In genomic region chr12:73045724-73046606, GRCm38 (mm10) we compare ENCODE assay signal across 7 mouse cellular contexts. TPM values are rescaled to one million over a fixed set of nuclear protein-coding genes. Genes with fewer than 3 reads are reported as not detected.
DNase-seq lines count a peak whose midpoint lies in the region; ATAC-seq and TF ChIP-seq lines count a peak whose summit lies in the region.

No protein-coding gene starts in this region.

- no peaks in the 10 kb centered on the region for H3K36me3 ChIP-seq in heart, embryonic 13.5 days
- no peaks in the 10 kb centered on the region for H3K36me3 ChIP-seq in limb, embryonic 14.5 days (ENCODE audit: control insufficient read depth, insufficient read depth, low read length)
- H3K36me3 ChIP-seq in stomach, embryonic 15.5 days: no peaks in the 10 kb centered on the region

- H3K27ac ChIP-seq in heart, embryonic 13.5 days (replicated peaks): no peak overlapping the region
- peak overlapping the region; percentile 81 for H3K27ac ChIP-seq in limb, embryonic 14.5 days (replicated peaks; ENCODE audit: low read depth, low read length)
- H3K27ac ChIP-seq in stomach, embryonic 15.5 days: no peak overlapping the region

- H3K4me2 ChIP-seq in heart, embryonic 13.5 days: peak overlapping the region; percentile 87
- H3K4me2 ChIP-seq in limb, embryonic 14.5 days (replicated peaks; ENCODE audit: low read depth, low read length, severe bottlenecking): peak overlapping the region; percentile 76
- H3K4me2 ChIP-seq in stomach, embryonic 15.5 days: peak overlapping the region; percentile 87

- ATAC-seq in heart, embryonic 13.5 days (ENCODE audit: extremely low read depth, insufficient number of reproducible peaks, low FRiP score, low TSS enrichment): 0 out of 2 replicates have a peak, but pooled peaks have one; percentile 28
- ATAC-seq in limb, embryonic 14.5 days (ENCODE audit: low FRiP score, low read depth): no peak; the same call in 1 of the 2 replicates
- no peak for ATAC-seq in stomach, embryonic 15.5 days (ENCODE audit: insufficient read depth, low FRiP score, low read depth)

- H3K4me1 ChIP-seq in heart, embryonic 13.5 days: peaks cover 22% of the 10 kb centered on the region
- H3K4me1 ChIP-seq in limb, embryonic 14.5 days (ENCODE audit: control insufficient read depth, insufficient read depth, low read length): no peaks in the 10 kb centered on the region; the same call in 1 of the 2 replicates
- H3K4me1 ChIP-seq in stomach, embryonic 15.5 days: peaks cover 28% of the 10 kb centered on the region

- DNase-seq in right cerebral cortex, postnatal 4 days: peak; percentile 7
- DNase-seq in right cerebral cortex, postnatal 36 days (ENCODE audit: low spot score in 2 of 2): no peak
- DNase-seq in brain, embryonic 14.5 days (ENCODE audit: low read depth): peak; percentile 47
- DNase-seq in limb, embryonic 14.5 days (ENCODE audit: low spot score): no peak
- no peak for DNase-seq in spleen, postnatal 36 days (ENCODE audit: low spot score in 2 of 2)

- peaks cover 98% of the 10 kb centered on the region for H3K27me3 ChIP-seq in heart, embryonic 13.5 days (replicated peaks)
- peaks cover 81% of the 10 kb centered on the region for H3K27me3 ChIP-seq in limb, embryonic 14.5 days (ENCODE audit: control insufficient read depth, insufficient read depth, low read length)
- H3K27me3 ChIP-seq in stomach, embryonic 15.5 days (replicated peaks): peaks cover 86% of the 10 kb centered on the region

- under 1% methylated on average over 85 of the region's 85 CpGs for WGBS in heart, embryonic 13.5 days
- WGBS in limb, embryonic 14.5 days: under 1% methylated on average over 74 of the region's 85 CpGs
- under 1% methylated on average over 84 of the region's 85 CpGs for WGBS in stomach, embryonic 15.5 days

- H3K4me3 ChIP-seq in heart, embryonic 13.5 days: peak overlapping the region; percentile 63
- H3K4me3 ChIP-seq in limb, embryonic 14.5 days (replicated peaks; ENCODE audit: low read length): peak overlapping the region; percentile 66
- H3K4me3 ChIP-seq in stomach, embryonic 15.5 days (replicated peaks): peak overlapping the region; percentile 42

- TF ChIP-seq CTCF in brain, embryonic 14.5 days (IDR thresholded peaks at IDR 0.05; ENCODE audit: borderline replicate concordance, extremely low read depth, insufficient read depth, insufficient read length): no peak

- peak overlapping the region; percentile 74 for H3K9ac ChIP-seq in heart, embryonic 13.5 days
- H3K9ac ChIP-seq in limb, embryonic 14.5 days (ENCODE audit: low read depth, low read length, severe bottlenecking): peak overlapping the region; percentile 90
- no peak overlapping the region for H3K9ac ChIP-seq in stomach, embryonic 15.5 days

- no peak for TF ChIP-seq POLR2A in brain, embryonic 14.5 days (IDR thresholded peaks at IDR 0.05; ENCODE audit: borderline replicate concordance, extremely low read depth, insufficient read depth, insufficient read length, poor library complexity, severe bottlenecking)
- TF ChIP-seq POLR2A in limb, embryonic 14.5 days (IDR thresholded peaks at IDR 0.05; ENCODE audit: borderline replicate concordance, extremely low read depth, insufficient read depth, insufficient read length): no peak

- H3K9me3 ChIP-seq in heart, embryonic 13.5 days: no peaks in the 10 kb centered on the region
- no peaks in the 10 kb centered on the region for H3K9me3 ChIP-seq in limb, embryonic 14.5 days (ENCODE audit: control insufficient read depth, low read length)
- no peaks in the 10 kb centered on the region for H3K9me3 ChIP-seq in stomach, embryonic 15.5 days

RNA-seq across cellular contexts. Expression of gene Six1, which starts 7.7 kb away (rescaled TPM):
- 0.53 and 0.94 TPM in 2 replicates for polyA plus RNA-seq in brain, embryonic 14.5 days (2012; rRNA removed)
- polyA plus RNA-seq in heart, embryonic 13.5 days (2015; fragmentation: Nextera tagmentation; extraction: Ambion mirVana): 0.34 and 0.79 TPM in 2 replicates
- 37.6 and 43.1 TPM in 2 replicates for polyA plus RNA-seq in limb, embryonic 14.5 days (2012; rRNA removed)
- 44.5 and 44.6 TPM in 2 replicates for polyA plus RNA-seq in limb, embryonic 14.5 days (2014; fragmentation: Nextera tagmentation; extraction: Ambion mirVana)
- polyA plus RNA-seq in stomach, embryonic 15.5 days (2015; fragmentation: Nextera tagmentation; extraction: Ambion mirVana): 0.08 and 0.72 TPM in 2 replicates

Comparison
In these comparisons a context has a peak if more than half of its experiments do, and no peak if none do; other contexts are left out.
1. DNase-seq: peak in right cerebral cortex, postnatal 4 days (single experiment) and brain, embryonic 14.5 days (single experiment); none in right cerebral cortex, postnatal 36 days (0 of 2), limb, embryonic 14.5 days (single experiment) and spleen, postnatal 36 days (0 of 2).
2. RNA of gene Six1, which starts 7.7 kb away (polyA plus RNA-seq): 37.6 to 44.6 TPM in limb, embryonic 14.5 days; 0.53 to 0.94 TPM in brain, embryonic 14.5 days, 0.34 to 0.79 TPM in heart, embryonic 13.5 days and 0.08 to 0.72 TPM in stomach, embryonic 15.5 days; every median in the first group is over 10 times any median in the second.
3. Peak in every context shown above with its lines, with median percentiles within 50 percentile points of each other: H3K4me2 ChIP-seq and H3K4me3 ChIP-seq.